Mouse (Mus musculus) heart, embryonic 14.5 days (tissue): Measurements from ENCODE around the gene Sema4a. TPM values are rescaled to one million over a fixed set of nuclear protein-coding genes. Genes with fewer than 3 reads are reported as not detected.

Source experiments
- ATAC-seq: fragments of 200-750 bp; cut with Nextera tagmentation; 2 replicates; pipeline ENCODE4 v1.8.0; 2017; ENCODE audit warnings: low read depth, moderate TSS enrichment; ENCODE audit not compliant: insufficient number of reproducible peaks, insufficient read depth, low FRiP score
- H3K27ac ChIP-seq, 2 experiments: fragments of 200-500 bp in 1 of 2; fragments of 300-500 bp in 1 of 2; sonication (generic) in 1 of 2; replicated peaks in 1 of 2; 2 replicates each; pipeline ENCODE4 v1.5.1; 2012 to 2014; ENCODE audit warnings: low read depth in 2 of 2, low read length in 2 of 2, control low read depth in 1 of 2, mild to moderate bottlenecking in 1 of 2, mixed read lengths in 1 of 2; ENCODE audit not compliant: control insufficient read depth in 1 of 2, insufficient read depth in 1 of 2
- H3K27me3 ChIP-seq: fragments of 300-500 bp; sonication (generic); 2 replicates; pipeline ENCODE4 v1.6.1; 2014; ENCODE audit warnings: mild to moderate bottlenecking, low read length, control low read depth; ENCODE audit not compliant: control insufficient read depth, insufficient read depth
- H3K36me3 ChIP-seq: fragments of 300-500 bp; sonication (generic); 2 replicates; pipeline ENCODE4 v1.6.1; 2014; ENCODE audit warnings: mild to moderate bottlenecking, control low read depth, low read length, mixed read lengths; ENCODE audit not compliant: control insufficient read depth, insufficient read depth
- H3K4me1 ChIP-seq, 2 experiments: fragments of 200-500 bp in 1 of 2; fragments of 300-500 bp in 1 of 2; sonication (generic) in 1 of 2; 2 replicates each; pipeline ENCODE4 v1.6.1; 2012 to 2014; ENCODE audit warnings: low read length in 2 of 2, control low read depth in 1 of 2, mixed read lengths in 1 of 2; ENCODE audit not compliant: control insufficient read depth in 2 of 2, insufficient read depth in 2 of 2
- H3K4me2 ChIP-seq: fragments of 300-500 bp; sonication (generic); 2 replicates; pipeline ENCODE4 v1.6.1; 2014; ENCODE audit warnings: mild to moderate bottlenecking, low read length
- H3K4me3 ChIP-seq, 2 experiments: fragments of 200-500 bp in 1 of 2; fragments of 300-500 bp in 1 of 2; sonication (generic) in 1 of 2; 2 replicates each; pipeline ENCODE4 v1.5.1; 2012 to 2014; ENCODE audit warnings: low read length in 2 of 2, mild to moderate bottlenecking in 2 of 2, control low read depth in 1 of 2, low read depth in 1 of 2, moderate library complexity in 1 of 2; ENCODE audit not compliant: control insufficient read depth in 1 of 2, insufficient read depth in 1 of 2
- H3K9ac ChIP-seq: fragments of 300-500 bp; sonication (generic); 2 replicates; pipeline ENCODE4 v1.6.1; 2014; ENCODE audit warnings: mild to moderate bottlenecking, low read length
- H3K9me3 ChIP-seq: fragments of 300-500 bp; sonication (generic); 2 replicates; pipeline ENCODE4 v1.6.1; 2016; ENCODE audit warnings: low read length, control low read depth; ENCODE audit not compliant: control insufficient read depth
- WGBS: fragments of 180-500 bp; shearing (Covaris S2); extraction: QIAGEN DNeasy Blood & Tissue Kit; methylation state at CpG from one replicate; pipeline ENCODE4 v1.1.7; 2014; 5-methylcytosine and 5-hydroxymethylcytosine counted together
- polyA plus RNA-seq: library from polyadenylated mRNA; unstranded; fragments of >200 nt; fragmentation: Nextera tagmentation; extraction: Ambion mirVana; gene quantifications from 2 replicates; pipeline ENCODE4 v1.2.1, GENCODE M21; 2014

Gene Sema4a
- polyA plus RNA-seq, 1 experiment from 2014 or later = 1.4 TPM

GRCm38 (mm10) chr3:88425330-88425689, 35.7 kb downstream of the Sema4a start:
- H3K4me3 ChIP-seq = peak overlapping the region in 1 of 2 experiments; percentile 87; a peak in 3 of 4 replicates
- peak overlapping the region; percentile 97 for H3K4me2 ChIP-seq
- no peaks in the 10 kb centered on the region for H3K9me3 ChIP-seq
- 12% methylated on average over 2 of the region's 2 CpGs for WGBS
- peaks cover 4 to 11% of the 10 kb centered on the region in 2 experiments for H3K4me1 ChIP-seq
- H3K36me3 ChIP-seq = peaks cover 11% of the 10 kb centered on the region
- H3K27me3 ChIP-seq = no peaks in the 10 kb centered on the region
- no peak for ATAC-seq
- no peak overlapping the region; a peak in 1 of 4 replicates for H3K27ac ChIP-seq
- peak overlapping the region; percentile 55 for H3K9ac ChIP-seq

- peak within 1 kb of the TSS in 1 of 2 experiments; percentile 53; a peak in 1 of 4 replicates for H3K27ac ChIP-seq
- peaks cover 4 to 11% of the 10 kb centered on the region in 2 experiments for H3K4me1 ChIP-seq
- peak within 1 kb of the TSS; percentile 86 for H3K9ac ChIP-seq
- ATAC-seq = peak; percentile 98
- peak within 1 kb of the TSS; percentile 85 to 87 for H3K4me3 ChIP-seq
- no peaks in the 10 kb centered on the region for H3K27me3 ChIP-seq
- no peaks in the 10 kb centered on the region for H3K9me3 ChIP-seq
- peak within 1 kb of the TSS; percentile 97 for H3K4me2 ChIP-seq
- under 1% methylated on average over 35 of the region's 35 CpGs for WGBS
- peaks cover 16% of the 10 kb centered on the region for H3K36me3 ChIP-seq
Measured at GRCm38 (mm10) chr3:88424605-88425329, 36.2 kb downstream of the Sema4a start, which contains the start of gene Slc25a44. Gene Slc25a44, minus strand, starts transcription at chr3:88425139.

- Histone ChIP-seq H3K9me3 (no peaks in the 10 kb centered on the region), H3K27me3 (no peaks in the 10 kb centered on the region), H3K36me3 (peaks cover 40% of the 10 kb centered on the region), H3K27ac (no peak overlapping the region), H3K4me3 (no peak overlapping the region), H3K4me2 (no peak overlapping the region), H3K9ac (no peak overlapping the region), H3K4me1 (peaks cover 4 to 11% of the 10 kb centered on the region in 2 experiments)
- whole genome bisulfite sequencing = 39% methylated on average over 9 of the region's 9 CpGs
- no peak for ATAC-seq
Measured at GRCm38 (mm10) chr3:88422020-88422720, 38.8 kb downstream of the Sema4a start.

GRCm38 (mm10) chr3:88420771-88421170, 40.2 kb downstream of the Sema4a start:
- no peak for ATAC-seq
- H3K36me3 ChIP-seq = peaks cover 54% of the 10 kb centered on the region
- no peak overlapping the region for H3K27ac ChIP-seq
- H3K27me3 ChIP-seq = no peaks in the 10 kb centered on the region
- no peak overlapping the region for H3K9ac ChIP-seq
- no peak overlapping the region for H3K4me2 ChIP-seq
- no peak overlapping the region for H3K4me3 ChIP-seq
- peaks cover 4 to 11% of the 10 kb centered on the region in 2 experiments for H3K4me1 ChIP-seq
- WGBS = 89% methylated on average over 19 of the region's 19 CpGs
- H3K9me3 ChIP-seq = no peaks in the 10 kb centered on the region

- Histone ChIP-seq H3K9ac (no peak overlapping the region), H3K27me3 (no peaks in the 10 kb centered on the region), H3K36me3 (peaks cover 76% of the 10 kb centered on the region), H3K9me3 (no peaks in the 10 kb centered on the region), H3K4me3 (no peak overlapping the region), H3K4me1 (no peaks in the 10 kb centered on the region; a peak in 1 of 4 replicates), H3K4me2 (no peak overlapping the region), H3K27ac (no peak overlapping the region)
- no peak for ATAC-seq
- 80% methylated on average over 6 of the region's 6 CpGs for whole genome bisulfite sequencing
Measured at GRCm38 (mm10) chr3:88418016-88418415, 43.0 kb downstream of the Sema4a start.

- H3K27ac ChIP-seq = no peak overlapping the region
- WGBS = 41% methylated on average over 4 of the region's 4 CpGs
Measured at GRCm38 (mm10) chr3:88415668-88416067, 45.3 kb downstream of the Sema4a start.

GRCm38 (mm10) chr3:88412636-88413035, 48.3 kb downstream of the Sema4a start:
- no peak for ATAC-seq
- peaks cover 8 to 17% of the 10 kb centered on the region in 2 experiments for H3K4me1 ChIP-seq
- no peaks in the 10 kb centered on the region for H3K9me3 ChIP-seq
- no peaks in the 10 kb centered on the region for H3K27me3 ChIP-seq
- no peak overlapping the region for H3K4me2 ChIP-seq
- H3K27ac ChIP-seq = no peak overlapping the region
- WGBS = 82% methylated on average over 11 of the region's 11 CpGs
- H3K36me3 ChIP-seq = peaks cover 60% of the 10 kb centered on the region
- H3K9ac ChIP-seq = no peak overlapping the region
- no peak overlapping the region for H3K4me3 ChIP-seq

More at GRCm38 (mm10) chr3:88415668-88416067, 45.3 kb downstream of the Sema4a start:
- Histone ChIP-seq H3K36me3 (peaks cover 90% of the 10 kb centered on the region), H3K9ac (no peak overlapping the region), H3K9me3 (no peaks in the 10 kb centered on the region), H3K4me2 (no peak overlapping the region), H3K27me3 (no peaks in the 10 kb centered on the region), H3K4me3 (no peak overlapping the region), H3K4me1 (peaks cover 2% of the 10 kb centered on the region in 2 experiments)
- ATAC-seq = no peak
